Mouse (Mus musculus) hindbrain, embryonic 15.5 days (tissue): ENCODE data around the gene Cntrl. TPM values are rescaled to one million over a fixed set of nuclear protein-coding genes. Genes with fewer than 3 reads are reported as not detected.

Experiments
- polyA plus RNA-seq: library from polyadenylated mRNA; unstranded; fragments of >200 nt; fragmentation: Nextera tagmentation; extraction: Ambion mirVana; gene quantifications from 2 replicates; pipeline ENCODE4 v1.2.1, GENCODE M21; 2015

The Cntrl gene
- polyA plus RNA-seq, 1 experiment from 2014 or later, result 9.3 TPM

Other genes starting within 250 kb of the Cntrl start
- gene Cutal, start 235.1 kb upstream of the Cntrl start, polyA plus RNA-seq, result 0.32 and 0.39 TPM in 2 replicates
- 97.3 and 97.9 TPM in 2 replicates for gene Psmd5, start 234.5 kb upstream of the Cntrl start, polyA plus RNA-seq
- gene Phf19, start 195.5 kb upstream of the Cntrl start, polyA plus RNA-seq, result 2.1 and 2.3 TPM in 2 replicates
- gene Traf1, start 147.7 kb upstream of the Cntrl start, polyA plus RNA-seq, result 2.0 and 2.2 TPM in 2 replicates
- gene Hc, start 48.1 kb upstream of the Cntrl start, polyA plus RNA-seq, result 0.37 and 0.84 TPM in 2 replicates
- gene AI182371, start 7.9 kb upstream of the Cntrl start, polyA plus RNA-seq, result 0.26 and 0.34 TPM in 2 replicates
- gene Rab14, start 91.6 kb downstream of the Cntrl start, polyA plus RNA-seq, result 407 and 436 TPM in 2 replicates
- 24.4 and 27.4 TPM in 2 replicates for gene Gsn, start 146.9 kb downstream of the Cntrl start, polyA plus RNA-seq
- 22.2 and 25.2 TPM in 2 replicates for gene Stom, start 227.5 kb downstream of the Cntrl start, polyA plus RNA-seq